In genomic region chr5:33433201-33434138, GRCm38 (mm10) we compare ENCODE assay signal across 10 mouse cellular contexts. TPM values are rescaled to one million over a fixed set of nuclear protein-coding genes. Genes with fewer than 3 reads are reported as not detected.
DNase-seq lines count a peak whose midpoint lies in the region; ATAC-seq and TF ChIP-seq lines count a peak whose summit lies in the region.
"Had no signal": no experiment of that assay in that cellular context is flagged by ENCODE, and none has a peak within 500 bp of the region (broad histone marks: within the 10 kb centered on the region; RNA-seq: fewer than 3 reads in every experiment).

TSS of gene Nkx1-1 (minus strand) at chr5:33433976.

- peak within 1 kb of the TSS; percentile 36 for H3K4me2 ChIP-seq in liver, embryonic 11.5 days
- H3K4me2 ChIP-seq in embryonic facial prominence, embryonic 13.5 days, result peak within 1 kb of the TSS; percentile 56
- peak within 1 kb of the TSS; percentile 47 for H3K4me2 ChIP-seq in intestine, postnatal 0 days (replicated peaks; ENCODE audit: low read depth)

- no peaks in the 10 kb centered on the region for H3K36me3 ChIP-seq in liver, embryonic 11.5 days (ENCODE audit: control insufficient read depth, insufficient read depth, low read length)
- H3K36me3 ChIP-seq in embryonic facial prominence, embryonic 13.5 days, result no peaks in the 10 kb centered on the region
- no peaks in the 10 kb centered on the region for H3K36me3 ChIP-seq in intestine, postnatal 0 days (ENCODE audit: control insufficient read depth, insufficient read depth)

- no peak within 1 kb of the TSS for H3K27ac ChIP-seq in liver, embryonic 11.5 days (ENCODE audit: low read depth, low read length)
- no peak within 1 kb of the TSS for H3K27ac ChIP-seq in embryonic facial prominence, embryonic 13.5 days
- no peak within 1 kb of the TSS for H3K27ac ChIP-seq in intestine, postnatal 0 days (ENCODE audit: low read depth, low read length)
- H3K27ac ChIP-seq in olfactory bulb, adult 2 months (ENCODE audit: insufficient read depth, low read depth, low read length), result no peak within 1 kb of the TSS

- peak within 1 kb of the TSS; percentile 2; the same call in 1 of the 2 replicates for H3K4me3 ChIP-seq in liver, embryonic 11.5 days (ENCODE audit: low read depth, low read length)
- peak within 1 kb of the TSS; percentile 35 for H3K4me3 ChIP-seq in embryonic facial prominence, embryonic 13.5 days
- H3K4me3 ChIP-seq in intestine, postnatal 0 days (ENCODE audit: low read depth, low read length), result peak within 1 kb of the TSS; percentile 14; the same call in 1 of the 2 replicates
- peak within 1 kb of the TSS; percentile 14; the same call in 1 of the 2 replicates for H3K4me3 ChIP-seq in olfactory bulb, adult 2 months (ENCODE audit: insufficient read depth, low read depth, low read length)

- no peak for TF ChIP-seq CTCF in intestine, postnatal 0 days (IDR thresholded peaks at IDR 0.05; ENCODE audit: low read depth)
- no peak for TF ChIP-seq CTCF in olfactory bulb, adult 2 months (IDR thresholded peaks at IDR 0.05; ENCODE audit: insufficient read depth, low read depth, low read length)

- ATAC-seq in liver, embryonic 11.5 days (replicated peaks; ENCODE audit: low FRiP score), result no peak
- no peak for ATAC-seq in embryonic facial prominence, embryonic 13.5 days (ENCODE audit: insufficient number of reproducible peaks, insufficient read depth, low FRiP score, low TSS enrichment, low read depth)
- ATAC-seq in intestine, postnatal 0 days, result no peak
- no peak for ATAC-seq in erythroblast, adult 5-6 weeks (replicated peaks; ENCODE audit: low FRiP score, poor library complexity, severe bottlenecking)

- no peak for TF ChIP-seq POLR2A in olfactory bulb, adult 2 months (IDR thresholded peaks at IDR 0.05; ENCODE audit: insufficient read depth, low read depth, low read length)

- H3K4me1 ChIP-seq in liver, embryonic 11.5 days (replicated peaks; ENCODE audit: control insufficient read depth, insufficient read depth, low read length), result peaks cover 10% of the 10 kb centered on the region; the same call in 1 of the 2 replicates
- H3K4me1 ChIP-seq in embryonic facial prominence, embryonic 13.5 days, result peaks cover 43% of the 10 kb centered on the region
- H3K4me1 ChIP-seq in intestine, postnatal 0 days (replicated peaks; ENCODE audit: control insufficient read depth, insufficient read depth, low read length), result no peaks in the 10 kb centered on the region
- peaks cover 24% of the 10 kb centered on the region for H3K4me1 ChIP-seq in olfactory bulb, adult 2 months (ENCODE audit: control insufficient read depth, insufficient read depth, low read length)

- H3K9ac ChIP-seq in liver, embryonic 11.5 days (ENCODE audit: low read depth, low read length), result no peak within 1 kb of the TSS
- no peak within 1 kb of the TSS for H3K9ac ChIP-seq in embryonic facial prominence, embryonic 13.5 days
- H3K9ac ChIP-seq in intestine, postnatal 0 days (ENCODE audit: low read depth, low read length), result no peak within 1 kb of the TSS

- H3K9me3 ChIP-seq in liver, embryonic 11.5 days (ENCODE audit: control insufficient read depth, low read length), result no peaks in the 10 kb centered on the region
- no peaks in the 10 kb centered on the region for H3K9me3 ChIP-seq in embryonic facial prominence, embryonic 13.5 days
- H3K9me3 ChIP-seq in intestine, postnatal 0 days (ENCODE audit: control insufficient read depth), result no peaks in the 10 kb centered on the region

- 2% methylated on average over 89 of the region's 90 CpGs for WGBS in liver, embryonic 11.5 days
- WGBS in embryonic facial prominence, embryonic 13.5 days, result under 1% methylated on average over 86 of the region's 90 CpGs
- 1% methylated on average over 89 of the region's 90 CpGs for WGBS in intestine, postnatal 0 days
- WGBS in olfactory bulb, adult 2 months, result under 1% methylated on average over 84 of the region's 90 CpGs

- no peak for DNase-seq in liver, embryonic 11.5 days (ENCODE audit: low spot score)
- DNase-seq in liver, result no peak
- DNase-seq in MN1 (ENCODE audit: low spot score), result no peak
- DNase-seq in lung, postnatal 14 days, result no peak
- DNase-seq: adrenal gland, adult 2 months had no signal

- peaks cover 99% of the 10 kb centered on the region for H3K27me3 ChIP-seq in liver, embryonic 11.5 days (replicated peaks; ENCODE audit: control insufficient read depth, insufficient read depth, low read length)
- H3K27me3 ChIP-seq in embryonic facial prominence, embryonic 13.5 days, result peaks cover 99% of the 10 kb centered on the region
- H3K27me3 ChIP-seq in intestine, postnatal 0 days (replicated peaks; ENCODE audit: control insufficient read depth, insufficient read depth, low read length), result peaks cover 98% of the 10 kb centered on the region

RNA-seq across cellular contexts. Expression of gene Nkx1-1, which starts in this region (rescaled TPM):
- polyA plus RNA-seq in liver, embryonic 11.5 days (2014; fragmentation: Nextera tagmentation; extraction: Ambion mirVana), result not detected in 2 replicates
- polyA plus RNA-seq in embryonic facial prominence, embryonic 13.5 days (2015; fragmentation: Nextera tagmentation; extraction: Ambion mirVana), result not detected in 2 replicates
- not detected in 2 replicates for polyA plus RNA-seq in intestine, postnatal 0 days (2015; fragmentation: Nextera tagmentation; extraction: Ambion mirVana)
- not detected in 2 replicates for polyA plus RNA-seq in olfactory bulb, adult 2 months (2012; ENCODE audit: insufficient read depth, insufficient read length, low replicate concordance, missing spikeins)
- not detected in 2 replicates for total RNA-seq in erythroblast, adult 5-6 weeks (2015; ENCODE audit: low replicate concordance)
- total RNA-seq in erythroblast, adult 5-6 weeks (2017; ENCODE audit: low replicate concordance), result not detected in 2 replicates
- total RNA-seq: adrenal gland, adult 2 months had no signal
- polyA plus RNA-seq: adrenal gland, adult 2 months; spleen, adult 2 months had no signal
